Mouse (Mus musculus) R1 (cell line): Measurements from ENCODE around the gene Maml1.
A peak's percentile ranks its signal among the peaks of the same experiment; 100 is the strongest.

Experiments
- DNase-seq: peaks from one replicate; pipeline ENCODE4 v3.0.0-alpha.2; 2018; ENCODE audit warnings: low read depth, low spot score

Maml1 gene

GRCm38 (mm10) chr11:50280053-50280452, 12.1 kb downstream of the Maml1 start:
- peak; percentile 93 for DNase-seq

GRCm38 (mm10) chr11:50279005-50279404, 13.1 kb downstream of the Maml1 start:
- no peak for DNase-seq

GRCm38 (mm10) chr11:50277706-50278105, 14.4 kb downstream of the Maml1 start:
- DNase-seq: no peak

- DNase-seq: peak; percentile 68
Observed at GRCm38 (mm10) chr11:50277025-50277424, 15.1 kb downstream of the Maml1 start.

GRCm38 (mm10) chr11:50275568-50276151, 16.5 kb downstream of the Maml1 start:
- no peak for DNase-seq

GRCm38 (mm10) chr11:50275077-50275476, 17.0 kb downstream of the Maml1 start:
- DNase-seq: no peak

- no peak for DNase-seq
Observed at GRCm38 (mm10) chr11:50272819-50273218, 19.3 kb downstream of the Maml1 start.

GRCm38 (mm10) chr11:50269885-50270284, 22.2 kb downstream of the Maml1 start:
- DNase-seq: no peak

GRCm38 (mm10) chr11:50269163-50269562, 22.9 kb downstream of the Maml1 start:
- peak; percentile 58 for DNase-seq

GRCm38 (mm10) chr11:50266997-50267396, 25.1 kb downstream of the Maml1 start:
- DNase-seq: no peak

GRCm38 (mm10) chr11:50265931-50266330, 26.2 kb downstream of the Maml1 start:
- DNase-seq: no peak

GRCm38 (mm10) chr11:50263198-50263597, 28.9 kb downstream of the Maml1 start:
- DNase-seq: no peak

GRCm38 (mm10) chr11:50262020-50262419, 30.1 kb downstream of the Maml1 start:
- DNase-seq: no peak

GRCm38 (mm10) chr11:50258310-50258709, 33.8 kb downstream of the Maml1 start:
- DNase-seq: no peak

GRCm38 (mm10) chr11:50256615-50257014, 35.5 kb downstream of the Maml1 start:
- no peak for DNase-seq

GRCm38 (mm10) chr11:50254010-50254580, 38.0 kb downstream of the Maml1 start:
- no peak for DNase-seq

- no peak for DNase-seq
Observed at GRCm38 (mm10) chr11:50253393-50253792, 38.7 kb downstream of the Maml1 start.

GRCm38 (mm10) chr11:50252684-50253265, 39.3 kb downstream of the Maml1 start:
- DNase-seq: no peak

- peak; percentile 54 for DNase-seq
Observed at GRCm38 (mm10) chr11:50252166-50252565, 39.9 kb downstream of the Maml1 start.

GRCm38 (mm10) chr11:50248473-50249171, 43.5 kb downstream of the Maml1 start:
- DNase-seq: peak; percentile 69

GRCm38 (mm10) chr11:50245269-50245668, 46.8 kb downstream of the Maml1 start:
- DNase-seq: no peak

GRCm38 (mm10) chr11:50243926-50244325, 48.2 kb downstream of the Maml1 start:
- DNase-seq: no peak
